Mouse (Mus musculus) limb, embryonic 13.5 days (tissue): ENCODE results near the gene Eps15l1. TPM values are rescaled to one million over a fixed set of nuclear protein-coding genes. Genes with fewer than 3 reads are reported as not detected.

ENCODE experiments used
- ATAC-seq: fragments of 200-750 bp; cut with Nextera tagmentation; 2 replicates; pipeline ENCODE4 v1.8.0; 2017; ENCODE audit warnings: low read depth, moderate number of reproducible peaks, moderate TSS enrichment; ENCODE audit not compliant: low FRiP score
- H3K27ac ChIP-seq: fragments of 300-500 bp; sonication (generic); 2 replicates; pipeline ENCODE4 v1.5.1; 2015; ENCODE audit warnings: inconsistent platforms, mild to moderate bottlenecking, moderate library complexity
- H3K27me3 ChIP-seq: fragments of 300-500 bp; sonication (generic); 2 replicates; pipeline ENCODE4 v1.6.1; 2015; ENCODE audit warnings: mild to moderate bottlenecking, inconsistent platforms
- H3K36me3 ChIP-seq: fragments of 300-500 bp; sonication (generic); 2 replicates; pipeline ENCODE4 v1.6.1; 2015; ENCODE audit warnings: inconsistent platforms, mild to moderate bottlenecking, moderate library complexity
- H3K4me1 ChIP-seq: fragments of 300-500 bp; sonication (generic); 2 replicates; pipeline ENCODE4 v1.6.1; 2015; ENCODE audit warnings: inconsistent platforms
- H3K4me2 ChIP-seq: fragments of 300-500 bp; sonication (generic); replicated peaks from 2 replicates; pipeline ENCODE4 v1.6.1; 2015; ENCODE audit warnings: inconsistent platforms, mild to moderate bottlenecking, moderate library complexity
- H3K4me3 ChIP-seq: fragments of 300-500 bp; sonication (generic); 2 replicates; pipeline ENCODE4 v1.5.1; 2015; ENCODE audit warnings: moderate library complexity, mild to moderate bottlenecking, inconsistent platforms
- H3K9ac ChIP-seq: fragments of 300-500 bp; sonication (generic); 2 replicates; pipeline ENCODE4 v1.6.1; 2015; ENCODE audit warnings: mild to moderate bottlenecking, inconsistent platforms
- H3K9me3 ChIP-seq: fragments of 300-500 bp; sonication (generic); 2 replicates; pipeline ENCODE4 v1.6.1; 2016; ENCODE audit warnings: inconsistent platforms
- WGBS: fragments of 180-500 bp; shearing (Covaris S2); methylation state at CpG from one replicate; pipeline ENCODE4 v1.1.7; 2015; 5-methylcytosine and 5-hydroxymethylcytosine counted together
- polyA plus RNA-seq: library from polyadenylated mRNA; unstranded; fragments of >200 nt; fragmentation: Nextera tagmentation; extraction: Ambion mirVana; gene quantifications from 2 replicates; pipeline ENCODE4 v1.2.1, GENCODE M21; 2015

Gene Eps15l1
- polyA plus RNA-seq, 1 experiment from 2014 or later: 65.3 TPM

DNA sequence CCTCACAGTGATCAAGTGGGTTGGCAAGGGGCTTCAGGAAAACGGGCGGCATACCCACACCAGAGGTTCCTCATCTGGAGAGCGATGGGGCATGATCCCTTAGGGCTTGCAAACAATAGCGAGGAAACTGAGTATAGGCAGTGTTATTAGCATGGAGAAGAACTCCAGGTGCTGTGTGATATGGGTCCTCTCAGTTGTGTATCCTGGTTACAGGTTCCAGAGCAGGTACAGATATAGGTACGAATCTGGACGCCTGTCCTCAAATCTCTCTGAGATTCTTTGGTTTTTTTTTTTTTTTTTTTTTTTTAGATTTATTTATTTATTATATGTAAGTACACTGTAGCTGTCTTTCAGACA lies 22.7 kb upstream of the Eps15l1 start:
- peak overlapping the region; percentile 43 for H3K4me3 ChIP-seq
- peaks cover 23% of the 10 kb centered on the region for H3K36me3 ChIP-seq
- no peaks in the 10 kb centered on the region for H3K9me3 ChIP-seq
- peak; percentile 52; the same call in 1 of the 2 replicates for ATAC-seq
- 0 out of 2 replicates have a peak, but pooled peaks cover 10% of the 10 kb centered on the region for H3K4me1 ChIP-seq
- H3K27ac ChIP-seq: peak overlapping the region; percentile 2; the same call in 1 of the 2 replicates
- H3K4me2 ChIP-seq: peak overlapping the region; percentile 75
- H3K9ac ChIP-seq: peak overlapping the region; percentile 60
- 40% methylated on average over 6 of the region's 6 CpGs for WGBS
- H3K27me3 ChIP-seq: no peaks in the 10 kb centered on the region

DNA sequence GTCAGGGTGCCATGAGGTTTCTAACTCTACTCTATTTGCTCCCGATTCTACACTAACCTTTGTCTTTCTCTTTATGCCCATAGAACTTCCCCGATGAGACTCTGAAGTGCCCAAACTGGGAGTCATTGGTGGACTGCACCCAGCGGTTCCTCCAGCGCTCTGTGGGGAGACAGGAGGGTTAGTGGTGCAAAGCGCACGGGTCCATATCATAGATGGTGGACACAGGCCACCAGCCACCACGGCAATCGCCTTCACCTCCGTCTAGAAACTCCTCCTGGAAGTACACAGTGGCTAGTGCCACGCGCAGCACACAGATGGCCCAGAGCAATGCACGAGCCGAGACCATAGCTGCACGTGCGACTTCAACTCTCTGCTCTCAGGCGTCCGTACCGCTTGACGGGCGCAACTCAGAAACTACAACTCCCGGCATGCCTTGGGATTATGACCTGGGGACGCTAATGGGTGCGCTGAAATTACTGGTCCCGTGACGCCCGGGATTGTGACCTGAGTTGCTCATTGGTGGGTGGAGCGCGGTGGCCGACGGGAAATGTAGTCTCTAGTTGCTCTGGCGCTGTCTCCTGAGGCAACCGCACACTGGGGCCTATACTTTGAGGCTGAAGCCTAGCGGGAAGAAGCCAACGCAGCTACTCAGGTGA lies 22.2 kb upstream of the Eps15l1 start, which contains the start of the genes Calr3 and 1700030K09Rik:
Calr3 (minus strand) TSS at position 533 of the 656 bp plus-strand sequence.
1700030K09Rik (plus strand) TSS at position 543 of the 656 bp plus-strand sequence.
- H3K27me3 ChIP-seq: no peaks in the 10 kb centered on the region
- H3K4me1 ChIP-seq: 0 out of 2 replicates have a peak, but pooled peaks cover 10% of the 10 kb centered on the region
- H3K9ac ChIP-seq: peak within 1 kb of the TSS; percentile 70
- peak; percentile 100 for ATAC-seq
- H3K4me3 ChIP-seq: peak within 1 kb of the TSS; percentile 43
- 5% methylated on average over 34 of the region's 34 CpGs for WGBS
- no peaks in the 10 kb centered on the region for H3K9me3 ChIP-seq
- H3K27ac ChIP-seq: peak within 1 kb of the TSS; percentile 2; the same call in 1 of the 2 replicates
- peak within 1 kb of the TSS; percentile 75 for H3K4me2 ChIP-seq
- H3K36me3 ChIP-seq: peaks cover 19% of the 10 kb centered on the region

DNA sequence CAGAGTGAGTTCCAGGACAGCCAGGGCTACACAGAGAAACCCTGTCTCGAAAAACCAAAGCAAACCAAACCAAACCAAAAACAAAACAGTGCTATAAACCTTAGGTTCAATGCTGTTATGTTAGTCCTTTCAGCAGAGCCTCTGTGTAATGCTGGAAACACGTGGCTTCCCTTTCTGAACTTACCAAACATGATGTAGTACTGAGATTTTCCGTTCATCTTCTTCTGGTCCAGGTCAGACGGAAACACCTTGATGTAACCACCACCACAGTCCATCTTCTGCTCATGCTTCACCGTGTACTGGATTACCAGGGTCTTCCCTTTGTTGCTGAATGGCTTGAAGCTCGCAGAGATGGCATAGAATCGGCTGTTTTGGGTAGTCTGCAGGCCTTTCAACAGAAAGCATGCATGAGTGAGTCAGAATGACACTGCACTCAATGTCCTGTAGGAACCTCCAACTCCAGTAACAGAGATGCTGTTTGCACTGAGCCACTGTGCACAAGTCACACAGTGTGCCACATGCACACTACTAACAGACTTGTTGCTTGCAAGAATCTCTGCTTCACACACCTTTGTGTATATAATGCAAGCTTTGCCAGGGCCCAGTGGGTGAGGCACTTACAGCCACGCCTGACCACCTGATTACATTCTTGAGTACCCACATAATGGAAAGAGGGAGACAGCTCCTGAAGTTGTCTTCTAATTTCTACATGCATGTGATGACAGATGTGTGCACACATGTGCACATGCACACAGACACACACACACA lies 17.2 kb upstream of the Eps15l1 start:
- 74% methylated on average over 8 of the region's 8 CpGs for WGBS
- H3K27ac ChIP-seq: no peak overlapping the region
- ATAC-seq: no peak
- H3K36me3 ChIP-seq: no peaks in the 10 kb centered on the region
- H3K4me2 ChIP-seq: no peak overlapping the region
- no peak overlapping the region for H3K4me3 ChIP-seq
- H3K9me3 ChIP-seq: no peaks in the 10 kb centered on the region
- H3K27me3 ChIP-seq: no peaks in the 10 kb centered on the region
- H3K4me1 ChIP-seq: 0 out of 2 replicates have a peak, but pooled peaks cover 4% of the 10 kb centered on the region
- H3K9ac ChIP-seq: no peak overlapping the region

DNA sequence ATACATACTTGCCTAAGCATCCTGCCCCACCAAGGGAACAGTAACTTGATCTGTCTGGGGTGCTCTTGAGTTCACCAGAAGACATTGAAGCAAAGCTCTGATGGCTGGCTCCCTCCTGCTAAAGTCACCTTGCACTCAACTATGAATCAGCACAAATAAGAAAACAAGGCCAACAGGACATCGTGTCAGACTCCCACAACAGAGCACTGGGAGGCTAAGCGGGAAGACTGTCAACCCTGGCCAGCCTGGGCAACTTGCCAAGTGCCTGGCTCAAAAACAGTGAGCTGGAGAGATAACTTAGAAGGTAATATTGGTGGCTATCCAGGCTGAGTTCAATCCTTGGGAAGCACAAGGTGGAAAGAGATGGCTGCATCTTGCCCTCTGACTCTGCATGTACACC lies 13.7 kb upstream of the Eps15l1 start:
- H3K4me3 ChIP-seq: no peak overlapping the region
- ATAC-seq: no peak
- H3K27ac ChIP-seq: no peak overlapping the region
- no peaks in the 10 kb centered on the region for H3K4me1 ChIP-seq
- no peak overlapping the region for H3K9ac ChIP-seq
- no peaks in the 10 kb centered on the region for H3K36me3 ChIP-seq
- no peaks in the 10 kb centered on the region for H3K9me3 ChIP-seq
- no peak overlapping the region for H3K4me2 ChIP-seq
- 37% methylated on average over 2 of the region's 2 CpGs for WGBS
- no peaks in the 10 kb centered on the region for H3K27me3 ChIP-seq

DNA sequence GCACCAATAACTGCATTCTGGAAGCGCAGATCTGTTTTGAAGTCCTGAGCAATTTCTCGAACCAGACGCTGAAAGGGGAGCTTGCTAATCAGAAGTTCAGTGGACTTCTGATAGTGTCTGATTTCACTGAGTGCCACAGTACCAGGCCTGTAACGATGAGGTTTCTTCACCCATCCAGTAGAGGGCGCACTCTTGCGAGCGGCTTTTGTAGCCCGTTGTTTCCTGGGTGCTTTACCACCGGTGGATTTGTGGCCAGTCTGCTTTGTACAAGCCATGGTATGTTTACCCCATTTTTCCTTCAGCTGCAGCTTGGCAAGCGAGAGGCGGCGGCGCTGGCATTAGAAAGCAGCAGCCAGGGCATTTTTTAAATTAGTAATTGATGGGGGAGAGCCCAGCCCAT lies 8.4 kb upstream of the Eps15l1 start:
- H3K9me3 ChIP-seq: no peaks in the 10 kb centered on the region
- H3K9ac ChIP-seq: no peak overlapping the region
- no peaks in the 10 kb centered on the region for H3K4me1 ChIP-seq
- ATAC-seq: no peak
- 55% methylated on average over 13 of the region's 13 CpGs for WGBS
- no peak overlapping the region for H3K4me2 ChIP-seq
- no peak overlapping the region for H3K4me3 ChIP-seq
- no peak overlapping the region for H3K27ac ChIP-seq
- no peaks in the 10 kb centered on the region for H3K27me3 ChIP-seq
- no peaks in the 10 kb centered on the region for H3K36me3 ChIP-seq

DNA sequence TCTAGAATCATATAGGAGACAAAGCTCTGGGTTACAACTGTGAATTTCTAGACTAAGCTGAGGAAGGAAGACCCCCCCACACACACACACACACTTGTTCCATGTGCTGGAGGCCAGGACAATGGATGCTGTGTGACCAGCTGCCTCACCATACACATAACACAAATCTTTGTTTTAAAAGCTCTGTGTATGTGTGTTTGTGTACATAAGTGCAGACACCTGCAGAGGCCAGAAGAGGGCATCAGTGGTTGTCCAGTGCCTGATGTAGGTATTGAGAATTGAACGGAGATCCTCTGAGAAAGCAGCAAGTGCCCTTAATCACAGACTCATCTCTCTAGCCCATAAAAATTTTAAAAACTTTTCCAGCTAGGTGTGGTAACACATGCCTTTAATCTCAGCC lies 1.7 kb upstream of the Eps15l1 start:
- 54% methylated on average over 1 of the region's 1 CpGs for WGBS
- Histone ChIP-seq H3K4me2 (no peak overlapping the region), H3K4me1 (peaks cover 35% of the 10 kb centered on the region), H3K9me3 (no peaks in the 10 kb centered on the region), H3K27ac (no peak overlapping the region), H3K36me3 (no peaks in the 10 kb centered on the region; the same call in 1 of the 2 replicates), H3K9ac (no peak overlapping the region), H3K27me3 (no peaks in the 10 kb centered on the region), H3K4me3 (no peak overlapping the region)
- ATAC-seq: no peak

DNA sequence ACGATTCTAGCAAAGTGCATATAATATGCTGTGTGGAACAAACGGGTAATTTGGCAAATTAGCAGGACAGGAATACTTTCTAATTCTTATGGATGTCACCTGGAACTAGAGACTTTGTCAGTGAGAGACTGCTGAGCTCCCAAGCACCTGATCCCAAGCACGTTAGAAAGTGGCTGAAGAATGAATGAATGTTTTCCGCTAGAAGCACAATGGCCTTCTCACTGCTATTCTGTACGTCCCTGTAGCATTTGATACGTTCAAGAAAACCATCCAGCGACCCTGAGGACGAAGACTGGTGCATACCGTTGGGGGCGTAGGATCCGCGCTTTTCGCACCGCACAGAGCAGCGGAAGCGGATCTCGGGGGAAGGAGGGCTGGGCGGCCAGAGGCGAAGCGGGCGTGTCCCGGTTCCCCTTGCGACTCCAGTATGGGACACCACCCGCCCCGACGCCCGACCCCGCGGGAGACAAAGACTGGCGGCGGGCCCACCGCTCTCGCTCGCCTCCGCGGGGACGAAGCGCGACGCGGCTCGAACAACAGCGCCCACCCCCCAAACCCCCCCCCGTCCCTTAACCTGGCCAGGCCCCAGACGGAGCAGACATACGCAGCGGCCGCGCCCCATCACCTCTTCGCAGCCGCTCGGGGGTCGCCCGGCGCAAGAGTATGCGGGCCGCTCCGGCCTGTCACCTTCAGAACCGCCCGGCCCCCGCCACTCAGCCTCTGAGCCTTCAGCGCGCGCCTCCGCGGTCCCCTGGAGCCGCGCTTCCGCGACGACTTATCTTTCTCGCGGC lies 494 bp downstream of the Eps15l1 start:
- Histone ChIP-seq H3K9ac (peak overlapping the region; percentile 88), H3K27me3 (no peaks in the 10 kb centered on the region), H3K4me1 (peaks cover 53% of the 10 kb centered on the region), H3K9me3 (no peaks in the 10 kb centered on the region), H3K27ac (peak overlapping the region; percentile 77), H3K36me3 (no peaks in the 10 kb centered on the region; the same call in 1 of the 2 replicates), H3K4me2 (peak overlapping the region; percentile 85), H3K4me3 (peak overlapping the region; percentile 83)
- WGBS: 1% methylated on average over 52 of the region's 73 CpGs
- peak; percentile 54 for ATAC-seq

DNA sequence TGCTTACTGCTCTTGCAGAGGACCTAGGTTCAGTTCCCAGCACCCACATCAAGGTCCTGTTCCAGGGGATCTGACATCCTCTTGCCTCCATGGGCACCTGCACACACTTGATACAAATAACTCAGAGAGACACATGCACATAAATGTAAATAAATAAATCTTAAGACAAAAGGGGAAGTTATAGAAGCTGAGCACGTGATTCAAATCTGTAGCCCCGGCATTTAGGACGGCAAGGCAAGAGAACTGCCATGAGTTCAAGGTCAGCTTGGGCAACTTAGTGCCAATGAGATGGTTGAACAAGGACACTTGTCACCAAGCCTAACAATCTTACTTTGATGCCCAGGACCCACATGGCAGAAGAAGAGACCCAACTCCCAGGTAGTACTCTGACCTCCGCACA lies 3.2 kb downstream of the Eps15l1 start:
- Histone ChIP-seq H3K4me3 (no peak overlapping the region), H3K27me3 (no peaks in the 10 kb centered on the region), H3K9ac (0 out of 2 replicates have a peak overlapping the region, but pooled peaks have one; percentile 26), H3K4me1 (peaks cover 66% of the 10 kb centered on the region), H3K4me2 (no peak overlapping the region), H3K36me3 (peaks cover 9% of the 10 kb centered on the region), H3K9me3 (no peaks in the 10 kb centered on the region), H3K27ac (no peak overlapping the region)
- ATAC-seq: no peak
- WGBS: 96% methylated on average over 4 of the region's 4 CpGs

DNA sequence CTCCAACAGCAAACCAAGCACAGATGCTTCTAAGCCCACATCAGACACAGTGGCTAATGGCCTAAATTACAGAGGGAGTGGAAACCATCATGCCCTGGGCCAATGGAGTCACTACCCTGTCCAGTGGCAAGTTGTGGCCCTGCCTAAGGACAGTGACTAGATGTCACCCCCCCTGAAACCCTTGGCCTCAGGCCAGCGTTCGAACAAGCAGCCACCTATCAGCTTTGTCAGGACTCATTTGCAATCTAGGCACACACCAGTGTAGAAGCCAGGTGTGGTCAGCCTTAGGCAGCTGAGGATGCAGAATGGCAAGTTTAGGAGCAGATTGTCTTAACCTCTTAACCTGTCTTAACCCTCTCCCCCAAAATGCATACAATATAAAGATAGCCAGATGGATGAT lies 6.0 kb downstream of the Eps15l1 start:
- 72% methylated on average over 2 of the region's 2 CpGs for WGBS
- no peak overlapping the region for H3K27ac ChIP-seq
- H3K4me1 ChIP-seq: peaks cover 55% of the 10 kb centered on the region
- H3K27me3 ChIP-seq: no peaks in the 10 kb centered on the region
- H3K9ac ChIP-seq: no peak overlapping the region
- no peaks in the 10 kb centered on the region for H3K9me3 ChIP-seq
- ATAC-seq: no peak
- peaks cover 21% of the 10 kb centered on the region for H3K36me3 ChIP-seq
- H3K4me2 ChIP-seq: no peak overlapping the region
- no peak overlapping the region for H3K4me3 ChIP-seq

DNA sequence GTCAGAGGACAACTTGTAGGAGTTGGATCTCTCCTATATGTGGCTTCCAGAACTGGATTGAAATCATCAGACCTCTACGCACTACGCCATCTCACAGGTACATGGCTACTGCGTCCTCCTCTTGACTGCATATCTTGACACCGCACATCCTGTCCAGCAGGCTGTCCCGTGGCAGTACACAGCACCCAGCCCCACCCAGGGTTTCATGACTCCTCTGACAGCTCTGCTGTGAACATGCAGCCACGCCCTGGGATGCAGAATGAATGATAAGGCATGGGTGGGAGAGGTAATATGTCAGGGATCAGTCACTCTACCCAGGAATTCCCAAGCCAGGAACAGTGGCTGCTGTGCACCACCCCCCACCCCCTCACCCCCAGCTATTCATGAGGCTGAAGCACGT lies 7.4 kb downstream of the Eps15l1 start:
- Histone ChIP-seq H3K4me2 (no peak overlapping the region), H3K9me3 (no peaks in the 10 kb centered on the region), H3K36me3 (peaks cover 21% of the 10 kb centered on the region), H3K27me3 (no peaks in the 10 kb centered on the region), H3K4me1 (peaks cover 41% of the 10 kb centered on the region), H3K9ac (no peak overlapping the region), H3K4me3 (no peak overlapping the region), H3K27ac (no peak overlapping the region)
- 87% methylated on average over 7 of the region's 7 CpGs for WGBS
- no peak for ATAC-seq

DNA sequence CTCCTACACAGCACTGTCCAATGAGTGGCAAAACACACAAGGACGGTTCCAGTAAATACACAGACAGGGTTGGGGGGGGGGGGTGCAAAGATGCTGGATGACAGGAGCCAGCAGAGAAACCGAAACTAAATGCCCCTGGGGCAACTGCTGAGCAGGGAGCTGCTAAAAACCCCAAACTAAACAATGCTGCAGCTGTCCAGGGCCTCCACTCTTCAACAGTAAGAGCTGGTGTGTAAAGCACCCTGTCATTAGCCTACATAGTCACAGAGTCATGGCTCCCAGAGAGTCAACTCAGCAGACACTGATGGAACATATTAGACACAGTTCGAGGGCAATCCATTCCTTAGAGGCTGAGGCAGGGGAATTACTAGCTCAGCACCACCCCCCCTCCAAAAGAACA lies 11.8 kb downstream of the Eps15l1 start:
- H3K36me3 ChIP-seq: peaks cover 18% of the 10 kb centered on the region
- H3K27ac ChIP-seq: no peak overlapping the region
- ATAC-seq: no peak
- H3K27me3 ChIP-seq: no peaks in the 10 kb centered on the region
- H3K4me2 ChIP-seq: no peak overlapping the region
- H3K4me1 ChIP-seq: peaks cover 8% of the 10 kb centered on the region; the same call in 1 of the 2 replicates
- no peak overlapping the region for H3K4me3 ChIP-seq
- WGBS: 65% methylated on average over 3 of the region's 3 CpGs
- no peaks in the 10 kb centered on the region for H3K9me3 ChIP-seq
- H3K9ac ChIP-seq: no peak overlapping the region

DNA sequence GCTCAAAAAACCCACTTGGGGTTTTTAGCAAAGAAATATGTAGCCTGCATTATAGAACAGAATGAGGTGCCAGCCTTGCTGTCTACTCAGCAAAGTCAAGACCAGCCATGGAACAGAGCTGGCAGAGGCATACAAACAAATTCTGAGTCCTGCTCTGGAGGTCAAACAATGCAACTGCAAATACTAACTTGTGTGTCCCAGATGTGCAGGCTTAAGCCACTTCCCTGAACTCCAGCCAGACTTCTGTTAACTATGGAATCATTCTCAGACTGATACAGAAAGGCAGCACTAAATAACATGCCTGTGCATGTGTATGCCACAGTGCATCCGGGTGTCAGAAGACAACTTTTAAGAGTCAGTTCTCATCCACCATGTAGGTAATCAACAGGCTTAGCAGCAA lies 13.4 kb downstream of the Eps15l1 start:
- Histone ChIP-seq H3K27ac (no peak overlapping the region), H3K4me2 (no peak overlapping the region), H3K9me3 (no peaks in the 10 kb centered on the region), H3K36me3 (peaks cover 12% of the 10 kb centered on the region), H3K4me3 (no peak overlapping the region), H3K27me3 (no peaks in the 10 kb centered on the region), H3K9ac (no peak overlapping the region), H3K4me1 (0 out of 2 replicates have a peak, but pooled peaks cover 5% of the 10 kb centered on the region)
- no peak for ATAC-seq
- 82% methylated on average over 1 of the region's 1 CpGs for WGBS
